Mouse (Mus musculus) CD8-positive naive resting alpha-beta T cell, adult 2 months (primary cell): ENCODE data around the gene Hic1.

Source experiments
- DNase-seq, 2 experiments: peaks; one replicate each; pipeline ENCODE4 v3.0.0; 2022; ENCODE audit warnings: low read depth in 2 of 2, low spot score in 2 of 2

Gene Hic1

GRCm38 (mm10) chr11:75124406-75124805, 44.9 kb downstream of the Hic1 start:
- DNase-seq = no peak

- DNase-seq = no peak
Observed at GRCm38 (mm10) chr11:75121348-75121747, 48.0 kb downstream of the Hic1 start.

- no peak for DNase-seq
Observed at GRCm38 (mm10) chr11:75119841-75120240, 49.5 kb downstream of the Hic1 start.

- DNase-seq = no peak
Observed at GRCm38 (mm10) chr11:75119298-75119697, 50.0 kb downstream of the Hic1 start.

- DNase-seq = no peak
Observed at GRCm38 (mm10) chr11:75118141-75118540, 51.2 kb downstream of the Hic1 start.

GRCm38 (mm10) chr11:75116379-75116778, 52.9 kb downstream of the Hic1 start:
- no peak for DNase-seq
